Mouse (Mus musculus) left cerebral cortex, adult 9 months (tissue): Measurements from ENCODE around the gene Homer2.

Source experiments
- DNase-seq, 2 experiments: peaks; one replicate each; pipeline ENCODE4 v3.0.0; 2022; ENCODE audit warnings: low spot score in 2 of 2

Gene Homer2

GRCm38 (mm10) chr7:81698357-81698756 lies 9.0 kb downstream of the Homer2 start:
- DNase-seq: no peak

- no peak for DNase-seq
These were observed 9.4 kb downstream of the Homer2 start for GRCm38 (mm10) chr7:81697954-81698353.

- no peak for DNase-seq
These were observed 11.4 kb downstream of the Homer2 start for GRCm38 (mm10) chr7:81695763-81696533.

- no peak for DNase-seq
These were observed 16.3 kb downstream of the Homer2 start for GRCm38 (mm10) chr7:81691067-81691466.

GRCm38 (mm10) chr7:81689116-81689681 lies 18.1 kb downstream of the Homer2 start:
- DNase-seq: no peak

DNA sequence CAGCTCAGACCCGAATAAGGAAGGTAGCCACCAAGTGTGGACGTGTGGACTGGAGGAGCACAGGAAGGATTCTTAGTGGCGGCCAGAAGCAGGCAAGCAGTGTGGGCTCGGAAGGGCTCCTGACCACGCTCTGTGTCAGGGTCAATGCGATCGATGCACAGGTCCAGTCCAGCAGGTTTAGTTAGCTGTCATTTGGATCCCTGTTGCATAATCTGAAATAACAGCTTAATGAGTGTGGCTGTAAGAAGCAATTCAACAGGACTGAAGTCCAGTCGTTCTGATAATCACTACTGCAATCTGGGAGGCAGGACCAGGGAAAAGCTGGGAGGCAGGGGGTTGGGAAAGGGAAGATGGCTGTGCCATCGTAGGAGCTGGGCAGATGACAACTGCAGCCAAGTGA lies 18.9 kb downstream of the Homer2 start:
- no peak for DNase-seq

GRCm38 (mm10) chr7:81687684-81688316 lies 19.5 kb downstream of the Homer2 start:
- DNase-seq: no peak

DNA sequence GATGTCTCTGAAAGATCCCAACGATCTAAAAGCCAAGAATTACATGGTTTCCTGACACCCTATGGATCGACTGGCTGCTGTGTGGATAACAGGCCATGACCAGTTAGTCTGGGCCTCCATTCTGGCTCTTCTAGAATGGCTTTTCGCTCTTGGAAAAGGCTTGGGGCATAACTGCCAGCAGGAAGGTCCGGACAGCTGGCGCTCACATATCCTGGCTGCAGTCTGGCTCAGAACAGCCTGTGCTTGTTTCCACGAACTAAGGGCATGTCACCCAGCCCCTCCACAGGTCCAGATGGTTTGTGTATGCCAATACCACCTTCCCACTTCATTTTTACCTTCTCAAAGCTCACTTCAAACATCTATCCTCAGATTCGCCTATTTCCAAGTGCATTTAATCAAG lies 22.0 kb downstream of the Homer2 start:
- DNase-seq: no peak

- DNase-seq: no peak
These were observed 23.4 kb downstream of the Homer2 start for GRCm38 (mm10) chr7:81683779-81684422.

DNA sequence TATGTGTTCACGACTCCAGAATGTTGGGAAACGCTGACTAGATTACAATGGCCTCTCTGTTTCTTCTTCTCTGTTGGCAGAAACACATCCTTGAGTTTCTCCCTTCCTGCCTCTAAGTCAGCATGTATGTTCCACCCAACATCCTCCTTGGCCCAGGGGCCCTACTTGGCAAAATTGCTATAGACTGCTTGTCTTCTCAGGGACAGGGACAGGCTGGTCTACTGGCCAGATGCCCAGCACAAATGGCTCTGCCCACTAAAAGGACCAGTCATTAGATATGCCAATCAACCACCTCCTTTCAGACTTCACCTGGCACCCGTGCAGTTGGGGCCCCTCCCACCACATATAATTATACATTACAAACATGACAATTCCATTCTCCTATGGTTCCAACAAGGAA lies 25.9 kb downstream of the Homer2 start:
- DNase-seq: no peak

DNA sequence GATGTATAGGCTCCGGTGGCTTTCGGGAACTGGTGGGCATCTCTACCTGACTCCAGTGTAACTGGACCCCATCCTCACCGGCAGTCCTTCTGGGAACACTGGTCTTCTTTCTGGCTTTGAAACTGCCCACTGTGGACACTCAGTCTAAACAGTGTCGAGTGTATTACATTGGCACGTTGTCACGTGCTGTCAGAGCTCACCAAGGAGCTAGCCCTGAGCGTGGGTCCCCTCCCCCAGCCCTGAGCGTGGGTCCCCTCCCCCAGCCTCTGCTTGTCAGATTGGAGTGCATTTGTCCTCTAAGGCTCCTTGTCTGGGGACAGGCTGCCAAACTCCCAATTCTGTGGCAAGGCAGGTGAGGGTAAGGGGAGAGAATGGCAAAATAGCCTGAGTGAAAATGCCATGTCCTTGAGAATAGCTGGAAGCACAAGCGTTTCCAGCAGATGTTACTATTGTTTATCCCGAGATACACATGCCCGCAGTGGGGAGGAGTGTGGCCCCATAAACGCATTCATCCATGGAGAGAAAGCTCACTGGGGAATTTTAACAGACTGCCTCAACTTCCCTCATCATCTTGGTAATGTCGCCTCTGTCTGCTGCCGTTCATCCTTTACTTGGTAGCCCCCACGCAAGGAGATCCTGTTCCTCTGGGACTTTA lies 33.8 kb downstream of the Homer2 start:
- DNase-seq: no peak

GRCm38 (mm10) chr7:81672735-81673291 lies 34.5 kb downstream of the Homer2 start:
- no peak for DNase-seq

- DNase-seq: no peak
These were observed 40.2 kb downstream of the Homer2 start for GRCm38 (mm10) chr7:81667156-81667555.

DNA sequence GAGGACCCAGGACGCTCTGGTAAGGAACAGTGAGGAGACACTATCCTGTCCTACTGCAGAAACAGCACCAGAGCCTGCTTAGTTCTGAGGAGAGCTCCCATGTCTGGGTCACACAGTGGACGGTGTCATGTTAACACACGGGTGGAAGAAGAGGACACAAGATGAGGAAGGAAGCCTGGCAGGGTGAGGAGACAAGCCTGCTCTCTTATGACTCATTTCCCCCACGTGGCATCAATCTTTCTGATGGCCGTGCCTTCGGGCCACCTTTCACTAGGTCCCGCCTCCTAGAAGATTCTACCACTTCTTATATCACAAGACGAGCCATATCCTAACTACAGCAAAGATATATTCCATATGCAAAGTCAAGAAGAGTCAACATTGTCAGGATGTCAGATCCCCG lies 40.7 kb downstream of the Homer2 start:
- DNase-seq: no peak

DNA sequence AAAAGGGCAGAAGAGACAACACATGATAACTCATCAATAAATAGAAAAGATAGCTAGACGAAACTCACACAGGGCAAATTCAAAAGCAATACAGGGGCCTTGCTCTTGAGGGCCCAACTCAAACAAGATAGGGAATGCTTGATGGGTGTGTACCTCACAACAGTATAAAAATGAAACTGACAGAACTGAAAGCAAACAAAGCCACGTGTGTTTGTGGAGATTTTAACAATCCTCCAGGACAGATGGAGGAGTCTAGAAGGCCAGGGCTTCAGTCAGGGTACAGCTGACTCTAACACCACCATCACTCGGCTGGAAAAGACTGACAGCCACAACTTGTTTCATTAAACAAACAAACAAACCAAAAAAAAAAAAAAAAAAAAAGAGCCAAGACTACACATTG lies 44.3 kb downstream of the Homer2 start:
- no peak for DNase-seq

- DNase-seq: no peak
These were observed 49.5 kb downstream of the Homer2 start for GRCm38 (mm10) chr7:81657631-81658347.

GRCm38 (mm10) chr7:81657055-81657454 lies 50.3 kb downstream of the Homer2 start:
- DNase-seq: no peak

DNA sequence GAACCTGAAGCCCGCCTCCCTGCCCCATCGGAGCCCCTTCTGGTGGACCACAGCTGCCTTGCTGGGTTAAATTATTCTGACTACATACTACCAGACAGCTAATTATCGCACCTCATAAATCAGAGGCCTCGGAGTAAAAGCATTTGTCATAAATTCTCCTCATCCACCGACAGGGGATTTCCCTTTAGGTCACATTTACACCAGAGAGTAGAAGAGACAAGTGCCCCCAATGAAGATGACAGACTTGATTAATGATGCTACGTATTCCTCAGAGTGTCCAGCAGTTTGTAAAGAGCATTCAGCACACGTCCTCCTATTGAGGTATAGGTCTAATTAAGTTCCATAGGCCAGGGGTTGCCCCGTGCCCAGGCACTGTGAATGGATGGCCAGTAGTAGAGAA lies 50.7 kb downstream of the Homer2 start:
- DNase-seq: no peak

DNA sequence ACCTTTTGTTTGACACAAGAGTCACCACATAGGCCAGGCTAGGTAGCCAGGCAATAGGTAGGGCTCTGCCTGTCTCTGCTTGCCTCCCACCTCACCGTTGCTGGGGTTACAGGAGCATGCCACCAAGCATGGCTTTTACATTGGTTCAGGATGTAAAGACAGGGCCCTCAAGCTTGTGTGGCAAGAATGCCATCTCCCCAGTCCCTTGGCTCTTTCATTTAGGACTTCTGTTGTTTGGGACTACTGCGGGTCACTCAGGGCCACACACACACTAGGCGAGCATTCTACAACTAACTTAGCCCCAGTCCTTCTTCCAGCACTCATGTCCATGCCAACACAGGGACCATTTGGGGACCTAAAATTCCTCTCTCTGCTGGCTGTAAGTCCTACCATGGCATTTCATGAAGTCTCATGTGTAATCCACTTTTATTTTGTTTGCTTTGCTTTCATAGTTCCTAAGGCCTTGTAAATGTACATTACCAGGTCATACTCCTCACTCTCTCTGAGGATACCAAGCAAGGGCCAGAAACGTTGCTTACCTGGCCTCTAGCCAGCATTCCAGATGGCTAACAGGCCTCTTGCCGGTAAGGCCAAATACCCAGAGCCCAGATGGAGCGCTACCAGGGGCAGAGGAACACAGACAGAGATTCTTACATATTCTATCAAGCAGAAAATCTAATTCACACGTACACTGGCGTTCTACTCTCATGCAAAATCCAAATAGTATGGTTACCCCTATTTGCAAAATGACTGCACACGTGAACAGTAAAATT lies 52.2 kb downstream of the Homer2 start:
- no peak for DNase-seq

GRCm38 (mm10) chr7:81653988-81654387 lies 53.3 kb downstream of the Homer2 start:
- peak; percentile 45 to 46 for DNase-seq
